Mouse (Mus musculus) ES-E14 (cell line): Measurements from ENCODE around the gene Ccdc84.

Source experiments
- CHD2 ChIP-seq: IDR thresholded peaks from 2 replicates; pipeline ENCODE4 v1.6.1; 2014; ENCODE audit warnings: mild to moderate bottlenecking, low read depth, low read length, inconsistent platforms
- HCFC1 ChIP-seq: IDR thresholded peaks from 2 replicates; pipeline ENCODE4 v1.6.1; 2012; ENCODE audit warnings: low read length, inconsistent platforms, borderline replicate concordance; ENCODE audit not compliant: insufficient read depth
- ZNF384 ChIP-seq: IDR thresholded peaks from 2 replicates; pipeline ENCODE4 v1.6.1; 2012; ENCODE audit warnings: low read depth, low read length, inconsistent platforms

DNA sequence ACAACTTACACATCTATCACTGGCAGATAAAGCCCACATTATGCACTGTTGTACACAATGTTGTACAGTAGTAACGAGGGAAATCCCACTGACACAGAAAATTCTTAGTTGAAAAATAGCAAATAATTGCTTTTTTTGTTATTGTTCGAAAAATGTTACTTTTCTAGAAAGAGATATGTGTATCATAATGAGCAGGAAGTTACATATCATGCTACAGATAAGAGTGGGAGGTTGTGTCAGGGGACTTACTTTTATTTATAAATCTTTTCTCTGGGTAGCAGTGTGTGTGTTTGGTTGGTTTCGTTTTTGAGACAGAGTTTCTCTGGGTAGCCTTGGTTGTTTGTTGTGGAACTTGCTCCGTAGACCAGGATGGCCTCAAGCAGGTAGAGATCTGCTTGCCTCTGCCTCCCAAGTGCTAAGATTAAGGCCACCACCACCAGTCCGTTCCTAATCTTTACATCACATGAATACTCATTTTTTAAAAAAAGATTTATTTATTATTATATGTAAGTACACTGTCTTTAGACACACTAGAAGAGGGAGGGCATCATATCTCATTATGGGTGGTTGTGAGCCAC lies 40.1 kb downstream of the Ccdc84 start:
- TF ChIP-seq ZNF384 (no peak), CHD2 (no peak), HCFC1 (no peak)
